Mouse (Mus musculus) testis, adult 2 months (tissue): ENCODE measurements at regions not wholly inside any gene's neighbourhood (a gene's known extent, or its start where the extent isn't known, plus 50 kb on each side); places are given as distances from the start of the nearest gene placed in this dataset.

Experiments
- CTCF ChIP-seq: fragments of 200-500 bp; IDR thresholded peaks from 2 replicates; pipeline ENCODE4 v1.5.1; 2012; ENCODE audit warnings: low read depth, mild to moderate bottlenecking, inconsistent platforms, low read length, moderate library complexity; ENCODE audit not compliant: control insufficient read depth, insufficient read depth, insufficient replicate concordance
- POLR2A ChIP-seq: fragments of 200-500 bp; IDR thresholded peaks from 2 replicates; pipeline ENCODE4 v1.6.1; 2012; ENCODE audit warnings: low read depth, mild to moderate bottlenecking, inconsistent platforms, low read length, moderate library complexity; ENCODE audit not compliant: control insufficient read depth

DNA sequence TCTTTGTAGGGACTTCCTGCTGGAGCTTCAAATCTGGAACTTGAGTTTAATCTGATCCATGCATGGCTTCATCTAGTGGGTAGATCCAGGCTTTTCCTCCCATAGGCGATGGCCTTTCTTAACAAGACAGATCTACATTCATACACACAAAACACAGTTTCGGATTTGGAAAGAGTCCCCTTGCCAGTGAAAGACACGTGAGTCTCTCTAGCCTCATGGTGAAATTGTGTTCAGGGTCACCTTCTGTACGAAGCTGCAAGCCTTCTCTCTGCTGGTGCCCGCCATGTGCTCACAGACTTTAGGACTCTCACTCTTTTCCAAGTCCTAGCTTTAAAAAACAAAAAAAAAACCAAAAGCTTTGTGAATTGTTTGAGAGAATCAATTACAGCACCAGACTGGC lies 51.4 kb upstream of the Dlx2 start:
- TF ChIP-seq CTCF (no peak), POLR2A (no peak)
